Mouse (Mus musculus) inflammation-experienced regulatory T-cells (primary cell): ENCODE measurements around the gene Gjc2. TPM values are rescaled to one million over a fixed set of nuclear protein-coding genes. Genes with fewer than 3 reads are reported as not detected.

Experiments
- polyA plus RNA-seq, 2 experiments: library from polyadenylated mRNA; unstranded; fragments of 100-300 nt; shearing (Covaris generic); gene quantifications; one replicate each; pipeline ENCODE4 v1.2.1; 2017

The Gjc2 gene
- not detected for polyA plus RNA-seq

DNA sequence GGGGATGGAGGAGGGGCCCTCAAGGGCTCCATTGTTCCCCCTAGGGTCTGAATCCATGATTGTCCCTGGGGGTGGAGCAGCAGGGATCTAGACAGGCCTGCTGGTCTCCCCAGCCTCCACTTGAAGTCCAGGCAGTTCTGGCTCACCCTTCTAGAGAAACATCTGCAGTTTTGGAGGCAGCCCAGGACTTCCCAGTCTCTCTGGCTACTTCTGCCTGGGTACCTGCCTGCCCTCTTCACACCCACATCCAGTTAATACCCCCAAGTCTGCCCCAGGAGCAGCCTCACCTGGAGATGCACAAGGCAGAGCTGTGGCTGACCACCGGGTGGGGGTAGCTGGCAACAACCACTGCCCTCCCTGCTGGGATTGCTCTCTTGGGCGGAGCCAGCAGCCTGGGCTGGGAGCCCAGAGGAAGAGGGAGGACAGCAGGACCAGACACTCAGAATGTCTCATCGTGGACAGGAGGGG is at the start of gene Gjc2:
Gene Gjc2 (minus strand): TSS at position 350 of the 468 bp plus-strand sequence.

DNA sequence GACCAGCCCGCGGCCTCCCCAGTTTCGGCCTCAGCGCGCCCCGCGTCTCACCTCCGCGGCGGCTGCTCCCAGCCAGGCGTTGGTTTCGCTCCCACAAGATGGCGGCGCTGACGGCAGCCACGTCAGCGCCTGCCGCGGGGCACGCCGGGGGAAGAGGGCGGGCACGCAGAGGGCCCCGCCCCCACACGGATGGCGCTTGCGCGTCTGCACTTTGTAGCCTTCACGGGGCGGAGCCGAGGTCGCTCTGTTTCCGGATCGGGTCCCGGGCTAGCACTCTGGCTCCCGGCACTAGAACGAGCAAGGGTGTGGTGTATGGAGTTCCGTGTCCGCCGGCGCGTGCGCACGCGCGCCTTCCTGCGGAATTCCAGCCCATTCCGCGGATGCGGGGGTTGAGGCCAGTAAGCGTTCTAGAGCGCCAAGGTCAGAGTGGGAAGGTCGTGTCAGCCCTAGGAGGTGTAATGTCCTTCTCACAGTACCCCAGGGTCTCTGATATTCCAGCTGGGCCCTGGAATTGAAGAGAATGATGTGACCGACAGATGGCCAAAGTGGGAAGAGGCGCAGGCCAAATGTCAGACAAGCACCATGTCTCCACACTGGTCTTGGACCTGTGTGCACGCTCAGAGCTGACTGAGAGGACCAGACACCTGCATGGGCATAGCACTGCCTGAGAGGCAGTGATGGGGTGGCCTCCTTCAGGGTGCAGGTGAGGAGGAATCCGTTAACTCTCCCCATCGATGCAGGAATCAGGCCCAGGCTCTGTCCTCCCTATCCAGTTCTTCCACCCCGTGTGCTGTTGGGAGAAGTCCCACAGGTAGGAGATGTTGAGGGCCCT is 45.3 kb upstream of the Gjc2 start, which contains the start of gene Arf1:
Gene Arf1 (minus strand): TSS at position 149 of the 832 bp plus-strand sequence.

DNA sequence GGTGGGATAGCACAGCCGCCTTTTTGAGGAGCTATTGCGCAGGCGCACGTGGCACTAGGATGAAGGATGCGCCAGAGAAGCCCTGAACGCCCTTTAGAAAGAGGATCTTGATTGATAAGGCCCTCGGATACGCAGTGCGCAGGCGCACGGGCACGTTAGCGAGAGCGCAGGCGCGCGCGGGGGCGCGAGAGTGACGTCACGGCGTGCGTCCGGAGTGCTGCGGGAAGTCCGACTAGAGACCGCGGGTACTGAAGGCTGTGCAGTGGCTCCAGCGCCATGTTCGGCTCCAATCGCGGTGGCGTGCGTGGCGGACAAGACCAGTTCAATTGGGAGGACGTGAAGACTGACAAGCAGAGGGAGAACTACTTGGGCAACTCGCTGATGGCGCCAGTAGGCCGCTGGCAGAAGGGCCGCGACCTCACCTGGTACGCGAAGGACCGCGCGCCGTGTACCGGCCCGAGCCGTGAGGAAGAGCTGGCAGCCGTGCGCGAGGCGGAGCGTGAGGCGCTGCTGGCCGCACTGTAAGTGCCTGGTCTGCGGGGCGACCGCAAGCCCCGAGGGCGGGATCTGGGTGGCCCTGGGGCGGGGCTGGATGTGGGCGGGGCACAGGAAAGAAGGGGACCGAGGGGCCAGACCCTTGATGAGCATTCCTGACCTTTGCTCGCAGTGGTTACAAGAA is 25.3 kb upstream of the Gjc2 start, which contains the start of gene 2310033P09Rik:
Gene 2310033P09Rik (plus strand): TSS at position 169 of the 679 bp plus-strand sequence.

DNA sequence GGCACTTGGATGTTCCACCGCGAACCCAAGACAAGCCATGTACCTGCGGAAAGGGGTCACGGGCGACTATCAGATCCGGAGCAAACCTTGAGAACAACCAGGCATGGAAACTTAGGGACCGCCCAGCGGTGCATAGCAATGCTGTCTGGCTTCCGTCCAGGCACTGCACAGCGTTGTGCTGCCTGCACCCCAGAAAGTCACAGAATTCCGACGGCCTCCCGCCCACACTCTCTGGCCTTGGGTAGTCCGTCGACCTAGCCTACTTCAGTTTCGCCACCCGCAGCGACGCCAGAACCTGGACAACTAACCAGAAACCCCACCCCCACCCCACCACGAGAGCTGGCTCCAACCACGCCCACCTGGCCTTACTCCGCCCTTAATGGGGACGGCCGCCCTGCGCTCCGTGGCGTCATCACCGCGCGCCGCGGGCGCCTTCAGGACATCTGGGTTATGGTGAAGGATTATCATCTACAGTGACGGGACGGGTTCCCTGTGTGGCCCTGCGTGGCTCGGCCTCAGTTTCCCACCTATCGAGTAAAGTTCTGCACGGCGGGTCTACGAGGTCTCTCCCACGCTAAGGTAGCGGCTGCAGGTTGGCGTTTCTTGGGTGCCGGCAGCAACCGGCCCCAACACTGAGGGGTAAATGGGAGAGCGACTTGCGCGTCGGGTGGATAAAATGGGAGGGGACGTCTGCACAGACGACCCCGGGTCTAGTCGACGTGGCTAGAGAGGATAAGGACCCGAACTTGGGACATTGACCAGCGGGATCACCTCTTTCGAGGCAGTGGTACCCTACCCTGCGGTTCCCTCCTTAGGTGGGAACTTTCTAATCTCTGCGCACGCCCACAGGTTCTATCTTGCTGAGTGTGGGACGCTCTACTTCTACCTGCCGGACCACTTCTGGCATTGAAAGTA is 19.3 kb upstream of the Gjc2 start, which contains the start of gene Mrpl55:
Gene Mrpl55 (plus strand): TSS at position 406 of the 915 bp plus-strand sequence.

DNA sequence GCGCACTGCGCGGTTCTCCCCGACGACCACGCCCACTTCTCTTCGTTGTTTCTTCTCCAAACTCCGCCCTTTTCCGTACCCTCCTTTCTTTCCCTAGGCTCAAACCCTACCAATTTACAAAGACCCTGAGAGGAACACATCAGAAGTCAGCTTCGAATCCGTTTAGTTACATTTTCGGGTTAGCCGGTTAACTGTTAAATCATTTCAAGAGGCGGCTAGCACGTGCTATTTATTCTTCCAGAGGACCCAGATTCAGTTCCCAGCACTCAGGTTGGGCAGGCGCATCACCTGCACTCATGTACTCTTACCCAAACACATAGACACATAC is 9.0 kb upstream of the Gjc2 start, which contains the start of gene Guk1:
Gene Guk1 (minus strand): TSS at position 154 of the 328 bp plus-strand sequence.

DNA sequence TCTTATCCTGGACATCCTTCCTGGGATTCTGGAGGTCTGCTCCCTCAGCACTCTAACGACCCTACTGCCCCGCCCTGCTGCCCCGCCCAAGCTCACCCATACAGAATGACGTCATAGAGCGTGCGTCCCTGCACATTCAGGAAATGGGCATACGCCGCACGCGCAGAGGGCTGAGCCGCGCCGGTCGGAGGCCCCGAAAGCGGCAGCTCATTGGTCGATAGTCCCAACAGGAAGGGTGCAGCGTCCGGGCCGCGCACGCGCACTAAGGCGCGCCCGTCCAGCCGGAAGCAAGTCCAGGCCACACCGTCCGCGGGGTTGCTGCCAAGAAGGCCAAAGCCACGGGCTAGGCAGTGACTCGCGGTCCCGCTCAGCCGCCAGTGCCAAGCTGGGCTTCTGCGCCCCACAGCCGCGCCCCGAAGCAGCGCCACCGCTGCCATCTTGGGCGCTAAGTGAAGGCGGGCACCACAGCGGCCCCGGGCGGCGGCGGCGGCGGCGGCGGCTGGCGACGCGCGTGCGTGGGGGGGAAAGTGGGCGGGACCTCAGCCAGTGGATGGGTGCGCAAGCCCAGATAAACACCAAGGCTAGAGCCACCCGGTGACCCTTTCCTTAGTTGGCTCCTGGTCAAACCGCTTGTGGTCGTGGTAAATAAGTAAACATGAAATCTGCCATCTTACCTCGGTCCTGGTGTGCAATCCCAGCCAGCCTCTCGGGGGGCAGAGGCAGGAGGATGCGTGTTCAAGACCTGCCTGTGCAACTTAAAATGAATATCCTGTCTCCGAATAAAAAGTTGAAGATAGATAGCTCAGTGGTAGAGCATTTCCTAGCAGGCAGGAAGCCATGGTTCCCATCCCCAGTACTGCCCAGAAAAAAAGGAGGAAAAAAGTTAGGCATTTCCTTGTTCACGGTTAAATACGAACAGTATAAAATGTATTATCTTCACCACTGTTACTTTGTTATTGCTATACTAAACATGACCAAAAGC is 19.5 kb downstream of the Gjc2 start, which contains the start of gene Iba57:
Gene Iba57 (minus strand): TSS at position 485 of the 982 bp plus-strand sequence.

DNA sequence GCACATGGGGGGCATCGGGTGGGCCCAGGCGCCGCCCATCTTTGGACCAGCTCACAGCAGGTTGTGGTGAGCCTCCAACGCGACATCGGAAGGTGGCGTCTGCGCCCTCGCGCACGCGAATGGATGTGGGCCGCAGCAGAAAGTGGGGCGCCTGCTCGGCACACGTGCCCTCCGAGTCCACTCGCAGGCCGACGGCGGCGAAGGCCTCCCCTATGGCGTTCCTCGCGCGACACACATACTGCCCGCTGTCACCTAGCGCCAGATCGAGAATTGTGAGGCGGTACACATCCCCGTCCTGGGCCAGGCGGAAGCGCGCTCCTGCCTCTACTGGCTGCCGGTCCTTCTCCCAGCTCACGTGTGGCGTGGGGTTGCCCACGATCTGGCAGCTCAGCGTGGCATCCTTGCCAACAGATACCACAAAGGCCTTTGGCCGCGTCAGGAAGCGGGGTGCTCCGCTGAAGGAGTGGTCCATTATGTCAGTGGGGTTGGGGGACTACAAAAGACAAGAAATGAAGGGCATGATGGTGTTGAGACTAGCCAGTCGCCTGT is 47.0 kb downstream of the Gjc2 start, which contains the start of gene Obscn:
Gene Obscn (minus strand): TSS at position 499 of the 549 bp plus-strand sequence.

Other genes starting within 250 kb of the Gjc2 start
- gene Rnf187, start 244.3 kb downstream of the Gjc2 start, polyA plus RNA-seq = 100 to 1,000 TPM; 265 to 350 TPM
- gene Hist3h2ba, start 234.3 kb downstream of the Gjc2 start, polyA plus RNA-seq = 10 to 100 TPM; 19.5 to 31.1 TPM
- 10 to 100 TPM; 17.6 to 36.4 TPM for gene Hist3h2a, start 228.5 kb downstream of the Gjc2 start, polyA plus RNA-seq
- gene Trim17, start 228.5 kb downstream of the Gjc2 start, polyA plus RNA-seq = 1 to 10 TPM in 1 of 2 experiments, under 1 TPM in 1; 0.16 to 2.8 TPM
- gene Trim11, start 205.1 kb downstream of the Gjc2 start, polyA plus RNA-seq = 10 to 100 TPM; 46.7 to 64.0 TPM
- under 1 TPM; 0.04 to 0.36 TPM for gene Obscn, start 46.8 kb downstream of the Gjc2 start, polyA plus RNA-seq
- gene Iba57, start 19.5 kb downstream of the Gjc2 start, polyA plus RNA-seq = 10 to 100 TPM in 1 of 2 experiments, 1 to 10 TPM in 1; 5.9 to 12.6 TPM
- gene Guk1, start 9.0 kb upstream of the Gjc2 start, polyA plus RNA-seq = 10 to 100 TPM; 82.2 to 88.9 TPM
- gene Mrpl55, start 19.3 kb upstream of the Gjc2 start, polyA plus RNA-seq = 10 to 100 TPM; 38.2 to 50.2 TPM
- 10 to 100 TPM; 36.5 to 39.7 TPM for gene 2310033P09Rik, start 25.1 kb upstream of the Gjc2 start, polyA plus RNA-seq
- 100 to 1,000 TPM; 430 to 471 TPM for gene Arf1, start 45.1 kb upstream of the Gjc2 start, polyA plus RNA-seq
- gene Wnt3a, start 107.5 kb upstream of the Gjc2 start, polyA plus RNA-seq = 1 to 10 TPM in 1 of 2 experiments, under 1 TPM in 1; 0.39 to 1.2 TPM
- gene Wnt9a, start 123.7 kb upstream of the Gjc2 start, polyA plus RNA-seq = not detected
- 1 to 10 TPM in 1 of 2 experiments, under 1 TPM in 1; 0.12 to 2.2 TPM for gene Prss38, start 192.4 kb upstream of the Gjc2 start, polyA plus RNA-seq